Mouse (Mus musculus) ES-E14 (cell line): ENCODE data around the gene Mrpl45. TPM values are rescaled to one million over a fixed set of nuclear protein-coding genes. Genes with fewer than 3 reads are reported as not detected.
"Not testable (repeated sequence)": the region's sequence is repeated elsewhere in the genome, so short reads cannot be mapped to it uniquely, and the experiment has no call there.

Experiments
- DNase-seq: peaks from one replicate; pipeline ENCODE4 v3.0.0-alpha.2; 2013; ENCODE audit warnings: low read depth, low spot score
- H3K27ac ChIP-seq: 2 replicates; pipeline ENCODE4 v1.5.1; 2012; ENCODE audit warnings: low read depth, mild to moderate bottlenecking, low read length, moderate library complexity, mixed read lengths; ENCODE audit not compliant: poor library complexity, insufficient read depth, severe bottlenecking
- H3K36me3 ChIP-seq: 2 replicates; pipeline ENCODE4 v1.6.1; 2012; ENCODE audit warnings: mild to moderate bottlenecking, low read length, moderate library complexity, mixed read lengths; ENCODE audit not compliant: control insufficient read depth, poor library complexity, insufficient read depth, severe bottlenecking
- H3K4me1 ChIP-seq, 2 experiments: fragments of 150-350 bp in 1 of 2; sonication (generic) in 1 of 2; 2 replicates each; pipeline ENCODE4 v1.6.1; 2012; ENCODE audit warnings: low read length in 2 of 2, mild to moderate bottlenecking in 1 of 2, mixed read lengths in 1 of 2; ENCODE audit not compliant: control insufficient read depth in 2 of 2, insufficient read depth in 2 of 2, poor library complexity in 1 of 2
- H3K4me3 ChIP-seq, 2 experiments: fragments of 150-350 bp in 1 of 2; sonication (generic) in 1 of 2; 2 replicates each; pipeline ENCODE4 v1.5.1; 2012; ENCODE audit warnings: low read length in 2 of 2, low read depth in 1 of 2, mild to moderate bottlenecking in 1 of 2, mixed read lengths in 1 of 2; ENCODE audit not compliant: insufficient read depth in 1 of 2, poor library complexity in 1 of 2, severe bottlenecking in 1 of 2
- H3K9ac ChIP-seq: 2 replicates; pipeline ENCODE4 v1.6.1; 2012; ENCODE audit warnings: low read depth, mild to moderate bottlenecking, low read length, mixed read lengths; ENCODE audit not compliant: poor library complexity, insufficient read depth, severe bottlenecking
- H3K9me3 ChIP-seq: fragments of 150-350 bp; sonication (generic); 2 replicates; pipeline ENCODE4 v1.6.1; 2012; ENCODE audit warnings: low read depth, mild to moderate bottlenecking, low read length; ENCODE audit not compliant: control insufficient read depth, insufficient read depth
- CHD2 ChIP-seq: IDR thresholded peaks from 2 replicates; pipeline ENCODE4 v1.6.1; 2014; ENCODE audit warnings: mild to moderate bottlenecking, low read depth, low read length, inconsistent platforms
- HCFC1 ChIP-seq: IDR thresholded peaks from 2 replicates; pipeline ENCODE4 v1.6.1; 2012; ENCODE audit warnings: low read length, inconsistent platforms, borderline replicate concordance; ENCODE audit not compliant: insufficient read depth
- MAFK ChIP-seq: IDR thresholded peaks from 2 replicates; pipeline ENCODE4 v1.6.1; 2014; ENCODE audit warnings: mild to moderate bottlenecking, low read depth, low read length, inconsistent platforms; ENCODE audit not compliant: insufficient read depth
- ZC3H11A ChIP-seq: IDR thresholded peaks from 2 replicates; pipeline ENCODE4 v1.6.1; 2012; ENCODE audit warnings: low read depth, mild to moderate bottlenecking, inconsistent platforms, low read length, borderline replicate concordance
- ZNF384 ChIP-seq: IDR thresholded peaks from 2 replicates; pipeline ENCODE4 v1.6.1; 2012; ENCODE audit warnings: low read depth, low read length, inconsistent platforms
- in situ Hi-C, 2 experiments: fragments of 600-800 bp; cut with MboI; formaldehyde crosslinking; loops; one replicate each; pipeline ENCODE4 v1.15.1; 2025; ENCODE audit warnings: low sequenced_read_pairs in 2 of 2, inconsistent platforms in 1 of 2; ENCODE audit not compliant: unreplicated experiment in 2 of 2
- total RNA-seq: library from RNA; depleted of rRNA; stranded (reverse); fragments of 300-350 nt; gene quantifications from 2 replicates; pipeline ENCODE4 v1.2.3, GENCODE M21; 2012; rRNA removed

The Mrpl45 gene
- 53.8 and 76.8 TPM in 2 replicates for total RNA-seq

DNA sequence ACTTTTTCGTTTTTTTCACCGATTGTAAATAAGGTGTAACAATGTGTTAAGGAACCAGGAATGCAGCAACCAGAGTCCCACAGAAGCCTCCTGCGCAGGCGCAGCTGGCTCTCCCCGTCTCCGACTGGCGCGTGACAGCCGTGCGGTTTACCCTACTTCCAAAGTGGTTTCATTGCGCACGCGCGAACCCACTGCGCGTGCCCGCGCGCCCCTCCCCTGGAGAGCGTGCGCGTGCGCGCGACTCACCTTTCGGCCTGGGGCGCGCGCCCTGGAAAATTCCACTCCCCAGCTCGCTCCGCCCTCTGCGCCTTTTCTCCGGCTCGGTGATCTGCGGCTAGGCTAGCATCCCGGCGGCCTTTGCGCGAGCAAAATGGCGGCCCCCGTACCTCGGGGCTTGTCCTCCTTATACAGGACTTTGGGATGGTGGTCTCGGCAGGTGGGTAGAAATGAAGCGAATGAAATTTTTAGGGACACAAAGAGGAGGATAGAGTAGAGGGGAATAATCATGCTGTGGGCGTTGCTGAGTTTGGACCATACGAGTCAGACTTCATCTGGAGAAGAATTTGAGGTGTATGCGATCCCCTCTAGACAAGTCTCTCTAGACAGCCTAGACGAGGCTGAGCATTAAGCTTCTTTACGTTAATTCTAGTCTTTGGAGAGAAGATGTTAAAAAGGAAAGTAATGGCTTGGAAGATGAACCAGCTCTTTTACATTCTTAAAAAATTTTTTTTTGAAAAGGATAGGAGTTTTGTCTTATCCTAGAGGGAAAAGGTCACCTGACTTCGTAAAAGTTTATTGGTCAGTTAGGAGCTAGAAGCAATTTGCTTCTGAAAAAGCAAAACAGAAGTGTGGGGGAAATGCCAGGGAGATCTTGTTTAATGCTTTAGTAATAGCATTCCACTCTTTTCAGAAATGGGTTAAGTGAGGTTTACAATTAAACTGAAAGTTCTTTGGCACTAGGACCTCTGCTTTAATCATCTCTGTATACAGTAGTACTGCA, at the start of gene Mrpl45:
Mrpl45 (plus strand) TSS at position 213 of the 1,000 bp plus-strand sequence.
- no peak for TF ChIP-seq MAFK
- TF ChIP-seq CHD2, result peak; percentile 26; the same call in 1 of the 2 replicates
- TF ChIP-seq HCFC1, result peak; percentile 77
- Histone ChIP-seq H3K36me3 (no peaks in the 10 kb centered on the region; the same call in 1 of the 2 replicates), H3K9me3 (no peaks in the 10 kb centered on the region), H3K9ac (peak within 1 kb of the TSS; percentile 89), H3K4me1 (peaks cover 0 to 4% of the 10 kb centered on the region in 2 experiments; a peak in 1 of 4 replicates), H3K4me3 (peak within 1 kb of the TSS; percentile 73 to 88), H3K27ac (peak within 1 kb of the TSS; percentile 46; the same call in 1 of the 2 replicates)
- in situ Hi-C loops, result no loop called here
- DNase-seq, result peak; percentile 97

- in situ Hi-C loops, H3K36me3 ChIP-seq, H3K9ac ChIP-seq, DNase-seq, H3K4me1 ChIP-seq, H3K4me3 ChIP-seq, H3K27ac ChIP-seq, H3K9me3 ChIP-seq: not testable (repeated sequence)
Observed at GRCm38 (mm10) chr11:97266544-97266943, 49.0 kb upstream of the Mrpl45 start.

DNA sequence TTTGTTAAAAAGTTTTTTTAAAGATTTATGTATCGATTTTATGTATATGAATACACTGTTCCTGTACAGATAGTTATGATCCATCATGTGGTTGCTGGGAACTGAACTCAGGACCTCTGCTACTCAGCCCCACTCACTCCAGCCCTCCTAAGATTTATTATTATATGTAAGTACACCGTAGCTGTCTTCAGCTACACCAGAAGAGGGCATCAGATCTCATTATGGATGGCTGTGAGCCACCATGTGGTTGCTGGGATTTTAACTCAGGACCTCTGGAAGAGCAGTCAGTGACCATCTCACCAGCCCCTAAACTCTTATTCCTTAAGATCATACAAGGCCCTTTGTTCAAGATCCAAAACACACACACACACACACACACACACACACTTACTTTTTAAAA, 45.5 kb upstream of the Mrpl45 start:
- H3K27ac ChIP-seq, H3K9ac ChIP-seq, H3K4me1 ChIP-seq, DNase-seq, H3K4me3 ChIP-seq, H3K36me3 ChIP-seq, H3K9me3 ChIP-seq, in situ Hi-C loops: not testable (repeated sequence)
- TF ChIP-seq ZNF384, result peak; percentile 8; the same call in 1 of the 2 replicates

GRCm38 (mm10) chr11:97272835-97273234, 42.7 kb upstream of the Mrpl45 start:
- peak overlapping the region; percentile 25; the same call in 1 of the 2 replicates for H3K9ac ChIP-seq
- H3K4me3 ChIP-seq, result no peak overlapping the region
- H3K36me3 ChIP-seq, result no peaks in the 10 kb centered on the region; the same call in 1 of the 2 replicates
- TF ChIP-seq MAFK (no peak), HCFC1 (no peak), ZC3H11A (no peak), ZNF384 (no peak)
- no peaks in the 10 kb centered on the region for H3K9me3 ChIP-seq
- in situ Hi-C loops, result no loop called here
- H3K27ac ChIP-seq, result 0 out of 2 replicates have a peak overlapping the region, but pooled peaks have one; percentile 10
- peaks cover 6 to 24% of the 10 kb centered on the region in 2 experiments for H3K4me1 ChIP-seq
- DNase-seq, result no peak

- H3K4me3 ChIP-seq, result no peak overlapping the region
- in situ Hi-C loops, result no loop called here
- H3K4me1 ChIP-seq, result peaks cover 9 to 23% of the 10 kb centered on the region in 2 experiments
- H3K36me3 ChIP-seq, result no peaks in the 10 kb centered on the region; the same call in 1 of the 2 replicates
- peak; percentile 56 for DNase-seq
- no peak overlapping the region for H3K9ac ChIP-seq
- H3K9me3 ChIP-seq, result no peaks in the 10 kb centered on the region
- TF ChIP-seq CHD2 (no peak), HCFC1 (0 out of 2 replicates have a peak, but pooled peaks have one; percentile 13), ZNF384 (peak; percentile 83)
- no peak overlapping the region; the same call in 1 of the 2 replicates for H3K27ac ChIP-seq
Observed at GRCm38 (mm10) chr11:97273613-97274012, 41.9 kb upstream of the Mrpl45 start.

- H3K9me3 ChIP-seq, DNase-seq, H3K27ac ChIP-seq, H3K4me3 ChIP-seq, H3K9ac ChIP-seq, in situ Hi-C loops, H3K36me3 ChIP-seq: not testable (repeated sequence)
- H3K4me1 ChIP-seq, result peaks cover 9 to 21% of the 10 kb centered on the region in 2 experiments; a peak in 3 of 4 replicates
Observed at GRCm38 (mm10) chr11:97274947-97275346, 40.6 kb upstream of the Mrpl45 start.
